Mouse (Mus musculus): ENCODE measurements around the gene Cobl.

DNA sequence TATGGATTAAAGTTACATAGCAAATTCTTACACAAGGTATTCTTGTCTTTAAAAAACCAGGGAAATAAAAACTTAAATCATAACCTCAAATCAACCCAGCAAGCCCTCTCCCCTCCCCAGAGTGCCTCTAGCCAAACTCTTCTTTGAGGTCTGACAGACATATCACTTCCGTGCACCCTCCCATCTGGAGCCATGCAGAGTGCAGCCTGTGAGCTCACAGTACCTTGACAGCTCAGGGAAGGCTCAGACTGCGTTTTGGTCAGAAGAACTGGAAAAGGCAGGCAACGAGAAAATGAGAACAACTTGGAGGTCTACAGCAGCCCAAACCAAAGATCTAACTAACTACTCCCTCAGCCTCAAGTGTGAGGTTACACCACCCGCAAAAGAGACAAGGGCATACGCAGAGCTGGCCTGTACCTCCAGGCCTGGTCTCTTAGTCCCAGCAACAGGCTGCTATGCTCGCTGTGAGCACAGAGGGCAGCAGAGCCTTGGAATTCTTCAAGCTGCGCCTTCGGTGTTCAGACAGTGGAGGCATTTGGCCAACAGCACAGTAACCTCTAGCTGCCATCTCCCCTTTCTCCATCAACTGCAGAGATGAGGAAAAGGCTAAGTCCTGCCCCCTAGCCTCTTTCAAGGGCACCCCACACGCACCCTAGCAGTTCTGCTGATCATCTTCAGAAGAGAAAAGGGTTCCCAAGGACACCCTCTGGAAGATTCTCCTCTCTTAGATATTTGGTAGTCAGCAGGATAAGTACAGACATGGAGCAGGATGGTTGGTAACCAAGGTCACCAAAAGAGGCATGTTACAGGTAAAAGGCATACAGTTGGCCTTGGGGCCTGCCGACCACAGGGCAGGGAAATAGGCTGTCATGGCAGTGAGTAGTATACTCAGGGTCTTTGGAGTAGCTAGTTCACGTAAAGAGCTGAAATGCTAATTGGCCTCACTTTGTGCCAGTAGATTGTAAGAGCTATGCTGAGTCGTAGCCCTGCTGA, 91.4 kb downstream of the Cobl start:
- TF ChIP-seq EP300 (IDR thresholded peaks at IDR 0.05; ENCODE audit: low read depth) (no peak), CTCF (IDR thresholded peaks at IDR 0.05; ENCODE audit: low read depth) (peak; percentile 95)
